Mouse (Mus musculus): ENCODE results near the gene Coro7. TPM values are rescaled to one million over a fixed set of nuclear protein-coding genes. Genes with fewer than 3 reads are reported as not detected.
"Not testable (repeated sequence)": the region's sequence is repeated elsewhere in the genome, so short reads cannot be mapped to it uniquely, and the experiment has no call there.

The Coro7 gene
- total RNA-seq (2021) = 10 to 100 TPM; 78.4 to 85.4 TPM
- long read RNA-seq, experiment 1, full-length matches to known transcripts = 29 of 103 reads
- long read RNA-seq, experiment 1, partial matches to known transcripts = 46 of 103 reads
- long read RNA-seq, experiment 1, other reads (novel, unspliced or antisense) = 28 of 103 reads
- long read RNA-seq, experiment 2, full-length matches to known transcripts = 19 of 56 reads
- long read RNA-seq, experiment 2, partial matches to known transcripts = 25 of 56 reads
- long read RNA-seq, experiment 2, other reads (novel, unspliced or antisense) = 12 of 56 reads

- peak; percentile 86 to 90 for DNase-seq (ENCODE audit: low spot score in 2 of 2)
These were observed at the start of gene Coro7 for GRCm38 (mm10) chr16:4679121-4680018. Gene Coro7, minus strand, starts transcription at chr16:4679777.

DNA sequence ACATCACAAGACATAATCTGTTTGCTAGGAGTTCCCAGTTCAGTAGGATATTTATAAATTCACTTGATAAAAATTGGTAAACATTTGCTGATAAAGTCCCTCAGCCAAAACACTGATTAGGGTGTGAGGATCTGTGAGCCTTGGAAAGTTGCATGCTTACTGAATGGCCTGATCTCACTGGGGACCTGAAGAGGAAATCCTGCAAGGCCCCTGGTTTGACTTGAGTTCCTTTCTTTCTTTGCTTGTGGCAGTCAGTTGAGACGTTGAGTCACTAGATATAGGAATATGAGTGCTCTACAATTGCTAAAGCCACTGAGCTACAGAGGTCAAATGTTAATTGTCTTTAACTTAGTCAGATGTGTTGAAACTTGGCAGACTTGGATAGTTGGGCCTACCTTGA lies 48.4 kb upstream of the Coro7 start:
- DNase-seq (ENCODE audit: low spot score in 2 of 2) = no peak

GRCm38 (mm10) chr16:4727526-4727925 lies 47.9 kb upstream of the Coro7 start:
- DNase-seq (ENCODE audit: low spot score in 2 of 2) = no peak

GRCm38 (mm10) chr16:4726528-4727128 lies 47.1 kb upstream of the Coro7 start:
- peak in 1 of 2 experiments; percentile 35 for DNase-seq (ENCODE audit: low spot score in 2 of 2)

GRCm38 (mm10) chr16:4725780-4726527 lies 46.4 kb upstream of the Coro7 start, which contains the start of gene Hmox2:
Gene Hmox2, plus strand, starts transcription at chr16:4726361.
- peak; percentile 91 to 94 for DNase-seq (ENCODE audit: low spot score in 2 of 2)

GRCm38 (mm10) chr16:4725266-4725665 lies 45.7 kb upstream of the Coro7 start:
- no peak for DNase-seq (ENCODE audit: low spot score in 2 of 2)

- DNase-seq (ENCODE audit: low spot score in 2 of 2) = no peak
These were observed 43.3 kb upstream of the Coro7 start for GRCm38 (mm10) chr16:4722915-4723209.

- no peak for DNase-seq (ENCODE audit: low spot score in 2 of 2)
These were observed 42.7 kb upstream of the Coro7 start for GRCm38 (mm10) chr16:4722128-4722914.

- DNase-seq (ENCODE audit: low spot score in 2 of 2) = peak; percentile 46 to 56
These were observed 39.4 kb upstream of the Coro7 start, which contains the start of gene Nmral1 for GRCm38 (mm10) chr16:4718753-4719518. Gene Nmral1, minus strand, starts transcription at chr16:4719356.

- DNase-seq (ENCODE audit: low spot score in 2 of 2) = no peak
These were observed 38.3 kb upstream of the Coro7 start for GRCm38 (mm10) chr16:4717866-4718265.

GRCm38 (mm10) chr16:4713861-4714710 lies 34.5 kb upstream of the Coro7 start:
- no peak for DNase-seq (ENCODE audit: low spot score in 2 of 2)

DNA sequence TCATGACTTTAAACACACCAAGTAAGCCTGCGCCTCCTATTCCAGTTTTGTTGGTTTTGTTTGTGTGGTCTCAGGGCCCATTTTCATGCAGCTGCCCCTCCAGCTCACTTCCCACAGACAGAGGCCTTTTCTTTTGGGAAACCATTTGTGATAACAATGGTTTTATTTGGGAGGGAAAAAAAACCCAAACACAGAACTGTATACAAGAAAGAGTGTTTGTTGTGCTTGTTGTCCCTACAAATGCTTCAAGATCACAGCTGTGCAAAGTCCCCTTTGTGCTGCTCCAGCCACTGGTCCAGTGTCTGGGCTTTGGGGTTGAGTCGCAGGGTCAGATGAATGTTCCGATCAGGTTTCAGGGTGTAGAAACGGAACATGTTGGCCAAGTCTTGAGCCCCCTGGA lies 31.6 kb upstream of the Coro7 start:
- DNase-seq (ENCODE audit: low spot score in 2 of 2) = no peak

DNA sequence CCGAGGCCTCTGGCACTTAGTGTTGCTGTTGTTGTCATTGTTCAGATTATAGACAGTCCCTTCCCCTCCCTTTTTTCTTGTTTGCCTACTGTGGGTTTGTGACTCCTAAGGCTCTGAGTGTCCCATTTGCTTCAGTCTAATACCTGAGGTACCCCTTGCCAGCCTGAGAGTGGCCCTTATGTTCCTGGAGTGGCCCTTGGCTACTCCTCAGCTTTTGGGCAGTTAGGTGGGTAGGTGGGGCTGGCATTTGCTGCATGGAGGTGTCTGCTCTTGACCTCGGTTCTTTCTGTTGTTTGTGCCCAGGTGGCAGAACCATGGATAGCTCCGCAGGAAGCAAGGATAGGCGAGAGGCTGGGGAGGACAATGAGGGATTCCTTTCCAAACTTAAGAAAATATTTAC lies 26.0 kb upstream of the Coro7 start:
- DNase-seq (ENCODE audit: low spot score in 2 of 2) = no peak

- DNase-seq (ENCODE audit: low spot score in 2 of 2) = no peak
These were observed 23.1 kb upstream of the Coro7 start for GRCm38 (mm10) chr16:4702646-4703045.

- no peak for DNase-seq (ENCODE audit: low spot score in 2 of 2)
These were observed 21.6 kb upstream of the Coro7 start for GRCm38 (mm10) chr16:4701211-4701610.

DNA sequence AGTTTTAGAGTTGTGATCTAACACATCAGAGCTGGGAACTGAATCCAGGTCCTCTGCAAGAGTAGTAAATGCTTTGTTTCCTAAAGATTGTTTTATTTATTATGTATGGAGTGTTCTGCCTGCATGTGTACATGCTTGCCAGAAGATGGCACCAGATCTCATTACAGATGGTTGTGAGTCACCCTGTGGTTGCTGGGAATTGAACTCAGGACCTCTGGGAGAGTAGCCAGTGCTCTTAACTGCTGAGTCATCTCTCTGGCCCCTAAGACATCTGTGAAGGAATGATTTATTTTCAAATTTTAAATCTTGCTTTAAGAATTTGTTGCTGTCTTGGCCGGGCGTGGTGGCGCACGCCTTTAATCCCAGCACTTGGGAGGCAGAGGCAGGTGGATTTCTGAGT lies 9.8 kb upstream of the Coro7 start:
- not testable (repeated sequence) for DNase-seq (ENCODE audit: low spot score in 2 of 2)

DNA sequence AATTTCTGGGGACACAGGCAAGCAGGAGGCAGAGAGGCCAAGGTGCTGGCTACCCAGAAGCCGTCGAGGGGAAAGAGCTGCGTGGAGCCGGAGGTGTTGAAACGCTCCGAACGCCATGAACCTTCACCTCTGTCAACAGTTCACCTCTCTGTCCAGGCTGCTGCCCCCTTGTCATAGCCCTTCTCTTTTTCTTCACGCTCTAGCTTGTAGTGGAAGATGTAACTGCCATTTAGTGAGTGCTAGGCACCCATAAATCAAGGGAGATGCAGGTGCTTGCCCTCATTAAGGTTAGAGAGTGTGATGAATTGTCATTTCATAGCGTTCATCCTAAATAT lies 4.8 kb upstream of the Coro7 start:
- DNase-seq (ENCODE audit: low spot score in 2 of 2) = no peak

GRCm38 (mm10) chr16:4683581-4684456 lies 4.2 kb upstream of the Coro7 start:
- peak; percentile 97 to 98 for DNase-seq (ENCODE audit: low spot score in 2 of 2)

Measured in left cerebral cortex, adult 18-20 months (tissue).